Mouse (Mus musculus) T-helper 2 cell (primary cell): ENCODE data around the gene Gcdh.
"Not testable (repeated sequence)": the region's sequence is repeated elsewhere in the genome, so short reads cannot be mapped to it uniquely, and the experiment has no call there.

Experiments used
- in situ Hi-C: fragments of 300-600 bp; cut with MboI, MseI; formaldehyde crosslinking; loops from one replicate; pipeline ENCODE4 v1.15.1; 2025; ENCODE audit warnings: high pct_unique_total_duplicates

Gene Gcdh

DNA sequence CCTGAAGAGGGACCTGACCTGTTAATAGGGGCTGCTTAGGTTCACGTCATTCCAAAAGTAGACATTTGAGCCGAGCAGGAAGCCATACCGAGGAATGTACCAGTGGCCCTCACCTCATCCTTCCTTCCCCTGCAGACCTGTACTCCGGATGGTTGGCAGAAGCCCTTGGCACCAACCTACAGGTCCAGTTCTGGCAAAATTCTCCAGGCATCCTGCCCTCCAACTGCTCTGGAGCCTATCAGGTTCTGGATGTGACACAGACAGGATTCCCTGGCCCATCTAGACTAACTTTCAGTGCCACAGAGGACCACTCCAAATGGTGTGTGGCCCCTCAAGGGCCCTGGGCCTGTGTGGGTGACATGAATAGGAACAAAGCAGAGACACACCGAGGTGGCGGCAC, 16.8 kb upstream of the Gcdh start:
- in situ Hi-C loops: no loop called here

DNA sequence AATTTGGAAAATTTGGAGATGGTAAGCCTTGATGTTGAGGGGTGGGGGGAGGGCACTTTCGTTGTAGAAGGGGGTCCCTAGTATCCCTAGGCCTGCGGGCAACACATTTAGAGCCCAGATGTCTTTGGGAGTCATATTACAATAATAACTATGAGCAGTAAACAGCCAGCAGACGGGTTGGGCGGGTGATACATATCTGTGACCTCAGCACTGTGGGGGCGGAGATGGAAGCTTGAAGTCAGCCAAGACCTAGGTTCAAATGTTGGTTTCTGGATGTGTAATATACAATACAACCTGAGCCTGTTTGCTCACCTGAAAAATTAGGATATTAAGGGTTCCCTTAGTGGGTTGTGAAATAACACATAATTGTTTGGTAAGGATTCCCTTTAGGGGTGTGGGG, 16.2 kb upstream of the Gcdh start:
- in situ Hi-C loops: no loop called here

DNA sequence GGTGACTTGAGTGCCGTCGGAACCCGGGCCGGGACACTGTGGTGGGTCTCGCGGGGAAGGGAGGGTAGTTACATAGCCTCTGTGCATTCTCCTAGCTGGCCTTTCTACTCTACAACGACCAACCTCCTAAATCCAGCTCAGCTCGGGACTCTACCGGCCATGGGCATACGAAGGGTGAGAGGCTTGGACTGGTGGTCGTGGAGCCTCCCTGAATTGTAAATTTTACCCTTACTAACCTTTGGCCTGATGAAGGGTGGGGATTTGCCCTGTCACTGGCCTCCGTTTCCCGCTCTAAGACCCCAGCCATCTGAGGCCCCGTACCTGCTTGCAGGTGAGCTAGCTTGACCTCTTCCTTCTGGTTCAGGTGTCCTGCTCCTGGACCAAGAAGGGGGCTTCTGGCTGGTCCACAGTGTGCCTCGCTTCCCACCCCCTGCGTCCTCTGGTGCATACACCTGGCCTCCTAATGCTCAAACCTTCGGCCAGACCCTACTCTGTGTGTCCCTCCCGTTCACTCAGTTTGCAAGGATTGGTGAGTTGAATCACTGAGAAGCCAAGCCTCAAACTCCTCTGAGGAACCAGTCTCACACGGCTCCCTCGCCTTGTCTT, 15.5 kb upstream of the Gcdh start:
- in situ Hi-C loops: no loop called here

DNA sequence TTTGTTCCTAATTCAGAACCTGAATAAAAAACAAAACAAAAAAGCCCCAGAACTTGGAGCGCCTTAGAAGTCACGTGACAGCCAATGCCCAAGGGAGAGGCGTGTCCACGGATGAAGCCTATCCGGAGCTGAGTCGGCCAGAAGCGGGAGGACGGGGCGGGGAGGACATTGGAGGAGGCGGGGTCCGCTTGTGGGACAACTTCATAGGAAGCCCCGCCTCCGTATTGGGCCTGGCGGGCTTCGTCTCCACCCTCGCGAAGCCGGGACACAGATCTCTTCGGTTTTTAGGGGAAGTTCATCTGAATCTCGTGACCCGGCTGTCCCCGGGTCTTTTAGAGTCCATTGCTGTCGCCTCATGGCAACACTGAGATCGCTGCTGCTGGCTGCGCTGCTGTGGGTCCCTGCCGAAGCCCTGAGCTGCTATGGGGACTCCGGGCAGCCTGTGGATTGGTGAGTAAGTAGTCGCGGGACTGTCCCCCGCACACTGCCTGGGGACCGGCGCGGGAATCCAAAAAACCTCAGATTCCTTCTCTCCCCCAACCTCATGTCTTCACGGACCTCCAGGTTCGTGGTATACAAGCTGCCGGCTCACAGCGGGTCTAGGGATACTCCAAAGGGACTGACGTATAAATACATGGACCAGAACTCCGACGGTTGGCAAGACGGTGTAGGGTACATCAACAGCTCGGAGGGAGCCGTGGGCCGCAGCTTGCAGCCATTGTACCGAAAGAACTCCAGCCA, 14.9 kb upstream of the Gcdh start, which contains the start of gene Dnase2a:
Gene Dnase2a (plus strand): TSS at position 140 of the 741 bp plus-strand sequence.
- in situ Hi-C loops: no loop called here

DNA sequence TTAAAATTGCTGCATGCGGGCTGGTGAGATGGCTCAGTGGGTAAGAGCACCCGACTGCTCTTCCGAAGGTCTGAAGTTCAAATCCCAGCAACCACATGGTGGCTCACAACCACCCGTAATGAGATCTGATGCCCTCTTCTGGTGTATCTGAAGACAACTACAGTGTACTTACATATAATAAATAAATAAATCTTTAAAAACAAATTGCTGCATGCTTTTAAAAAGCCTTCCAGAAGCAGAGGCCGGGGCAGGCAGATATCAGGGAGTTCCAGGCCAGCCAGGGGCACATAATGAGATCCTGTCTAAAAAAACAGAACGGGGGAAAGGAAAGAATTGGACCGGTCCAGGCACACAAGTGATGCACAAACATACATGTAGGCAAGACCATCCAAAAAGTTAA, 14.3 kb upstream of the Gcdh start:
- in situ Hi-C loops: not testable (repeated sequence)

DNA sequence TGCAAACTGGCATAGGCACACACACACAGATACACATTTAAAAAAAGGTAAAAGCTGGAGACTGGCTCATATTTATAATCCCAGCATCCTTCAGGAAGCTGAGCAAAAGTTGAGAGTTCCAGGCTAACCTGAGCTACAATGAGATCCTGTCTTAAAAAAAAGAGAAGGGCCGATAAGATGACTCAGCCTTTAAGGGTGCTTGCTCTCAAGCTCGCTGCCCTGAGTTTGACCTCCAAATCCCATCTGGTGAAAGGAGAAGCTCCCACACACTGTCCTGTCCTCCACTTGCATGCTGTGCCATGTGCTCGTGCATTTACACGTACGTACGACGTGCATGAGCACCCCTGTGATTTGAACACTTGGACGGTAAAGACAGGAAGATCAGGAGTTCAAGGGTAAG, 13.8 kb upstream of the Gcdh start:
- in situ Hi-C loops: no loop called here

DNA sequence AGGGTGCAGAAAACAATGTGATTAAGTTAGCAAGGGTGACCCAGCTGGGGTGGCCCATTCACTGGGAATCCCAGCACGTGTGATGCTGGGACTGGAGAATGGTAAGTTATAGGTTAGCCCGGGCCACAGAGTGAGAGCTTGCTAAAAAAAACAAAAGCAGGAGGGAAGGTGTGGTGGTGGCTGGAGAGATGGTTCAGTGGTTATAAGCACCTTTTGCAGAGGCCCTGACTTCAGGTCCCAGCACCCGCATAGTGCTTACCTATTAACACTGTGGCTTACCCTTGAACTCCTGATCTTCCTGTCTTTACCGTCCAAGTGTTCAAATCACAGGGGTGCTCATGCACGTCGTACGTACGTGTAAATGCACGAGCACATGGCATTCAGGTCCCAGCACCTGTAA, 13.3 kb upstream of the Gcdh start:
- in situ Hi-C loops: no loop called here

DNA sequence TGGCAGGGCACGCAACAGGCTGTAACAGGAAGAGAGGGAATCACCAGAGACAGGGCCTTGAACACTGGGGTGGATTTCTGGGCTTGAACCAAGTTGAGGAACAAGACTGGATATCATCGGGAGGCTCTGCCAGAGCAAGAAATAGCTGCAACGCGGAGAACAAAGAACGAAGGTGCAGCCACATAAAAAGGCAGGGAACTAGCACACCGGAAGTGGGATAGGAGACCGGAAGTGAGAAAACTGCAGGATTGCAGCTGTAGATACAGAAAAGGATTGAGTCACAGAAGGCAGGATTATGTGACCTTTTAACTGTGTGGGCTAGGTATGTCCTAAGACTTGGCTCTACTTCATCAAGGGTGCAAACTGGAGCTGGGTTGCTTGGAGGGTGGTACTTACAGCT, 10.6 kb upstream of the Gcdh start:
- in situ Hi-C loops: no loop called here

DNA sequence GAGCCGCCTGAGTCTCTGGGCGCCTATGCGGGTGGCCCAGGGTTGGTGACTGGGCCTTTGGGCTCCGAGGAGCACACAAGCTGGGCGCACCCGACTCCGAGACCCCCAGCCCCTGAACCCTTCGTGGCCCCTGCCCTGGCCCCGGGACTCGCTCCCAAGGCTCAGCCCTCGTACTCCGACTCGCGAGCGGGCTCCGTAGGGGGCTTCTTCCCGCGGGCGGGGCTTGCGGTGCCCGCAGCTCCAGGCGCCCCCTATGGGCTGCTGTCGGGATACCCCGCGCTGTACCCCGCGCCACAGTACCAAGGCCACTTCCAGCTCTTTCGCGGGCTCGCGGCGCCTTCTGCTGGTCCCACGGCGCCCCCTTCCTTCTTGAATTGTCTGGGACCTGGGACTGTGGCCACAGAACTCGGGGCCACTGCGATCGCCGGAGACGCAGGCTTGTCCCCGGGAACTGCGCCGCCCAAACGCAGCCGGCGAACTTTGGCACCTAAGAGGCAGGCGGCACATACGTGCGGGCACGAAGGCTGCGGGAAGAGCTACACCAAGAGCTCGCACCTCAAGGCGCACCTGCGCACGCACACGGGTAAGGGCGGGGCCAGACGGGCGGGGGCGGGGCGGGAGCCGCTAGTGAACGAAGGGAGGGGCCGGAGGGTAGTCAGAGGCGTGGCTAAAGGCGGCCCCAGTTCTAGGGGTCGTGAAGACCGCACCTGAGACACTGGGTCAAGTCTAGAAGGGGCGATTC, 9.4 kb upstream of the Gcdh start:
- in situ Hi-C loops: no loop called here

DNA sequence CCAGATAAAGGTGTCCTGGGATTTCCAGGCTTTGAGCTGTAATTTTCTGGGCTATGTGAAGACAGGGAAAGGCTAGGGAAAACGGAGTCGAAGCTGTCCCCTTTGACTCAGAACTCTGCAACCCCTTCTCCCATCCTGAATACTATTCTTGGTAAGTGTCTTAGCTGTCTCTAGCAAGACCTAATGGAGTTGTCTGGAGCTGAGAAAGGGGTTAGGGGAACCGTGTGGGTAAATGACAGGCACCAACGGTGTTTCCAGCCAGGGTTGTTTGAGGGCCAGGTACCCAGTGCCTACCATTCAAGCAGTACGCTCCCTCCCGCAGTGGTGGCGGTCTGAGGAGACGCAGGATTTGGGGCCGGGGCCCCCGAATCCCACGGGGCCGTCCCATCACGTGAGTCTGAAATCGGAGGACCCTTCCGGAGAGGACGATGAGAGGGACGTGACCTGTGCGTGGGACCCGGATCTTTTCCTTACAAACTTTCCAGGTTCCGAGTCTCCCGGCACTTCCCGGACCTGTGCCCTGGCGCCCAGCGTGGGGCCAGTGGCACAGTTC, 8.7 kb upstream of the Gcdh start:
- in situ Hi-C loops: no loop called here

DNA sequence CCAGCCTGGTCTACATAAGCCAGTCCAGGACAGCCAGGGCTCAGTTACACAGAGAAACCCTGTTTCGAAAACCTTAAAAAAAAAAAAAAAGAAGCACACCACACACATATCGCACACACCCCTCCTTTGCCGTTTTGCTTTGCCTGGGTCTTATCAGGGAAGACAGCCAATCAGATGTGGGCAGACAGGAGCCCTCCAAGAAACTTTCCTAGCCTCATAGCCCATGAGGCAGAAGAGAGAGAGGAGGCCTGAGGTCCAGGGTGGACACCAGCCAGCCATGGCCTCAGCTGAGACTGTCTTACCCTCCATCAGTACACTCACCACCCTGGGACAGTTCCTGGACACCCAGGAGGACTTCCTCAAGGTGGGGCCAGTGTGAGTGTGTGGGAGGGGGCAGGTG, 8.0 kb upstream of the Gcdh start, which contains the start of gene Klf1:
Gene Klf1 (plus strand): TSS at position 177 of the 400 bp plus-strand sequence.
- in situ Hi-C loops: no loop called here

DNA sequence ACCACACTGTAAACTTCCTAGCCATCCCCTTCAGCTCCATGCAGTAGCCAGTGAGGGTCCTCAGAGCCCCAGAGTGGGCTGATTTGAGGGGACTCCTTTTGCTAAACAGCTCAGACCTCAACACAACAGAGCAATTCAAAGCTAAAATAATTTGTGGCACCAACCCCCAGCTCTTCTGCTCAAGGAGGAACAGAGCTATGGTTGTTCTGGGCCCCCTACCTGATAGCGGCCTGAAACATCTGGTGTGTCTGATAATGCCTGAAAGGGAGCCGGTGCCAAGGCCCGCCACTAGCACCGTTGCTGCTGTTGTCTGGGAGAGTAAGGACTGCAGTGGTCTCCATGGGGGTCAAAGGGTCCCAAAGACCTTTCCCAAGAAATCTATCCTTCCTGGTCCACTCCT, 7.3 kb upstream of the Gcdh start:
- in situ Hi-C loops: no loop called here

DNA sequence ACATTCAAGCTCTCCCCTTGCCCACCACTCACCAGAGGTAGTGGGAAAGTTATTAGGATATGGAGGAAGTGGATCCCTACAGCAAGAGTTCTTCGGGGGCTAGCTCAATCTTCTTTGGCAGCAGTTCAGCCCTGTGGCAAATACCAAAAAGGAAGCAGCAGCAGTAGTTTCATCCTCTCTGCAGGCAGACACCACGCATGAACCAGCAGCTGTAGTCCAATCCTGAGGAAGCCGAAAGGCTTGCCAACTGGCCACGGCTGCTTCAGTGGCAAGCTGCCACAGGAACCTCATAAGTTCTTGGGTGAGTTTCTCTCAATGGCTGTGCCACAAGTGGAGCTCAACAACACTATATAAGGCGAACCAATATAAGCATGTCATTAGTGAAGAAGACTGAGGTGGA, 2.2 kb upstream of the Gcdh start:
- in situ Hi-C loops: no loop called here

DNA sequence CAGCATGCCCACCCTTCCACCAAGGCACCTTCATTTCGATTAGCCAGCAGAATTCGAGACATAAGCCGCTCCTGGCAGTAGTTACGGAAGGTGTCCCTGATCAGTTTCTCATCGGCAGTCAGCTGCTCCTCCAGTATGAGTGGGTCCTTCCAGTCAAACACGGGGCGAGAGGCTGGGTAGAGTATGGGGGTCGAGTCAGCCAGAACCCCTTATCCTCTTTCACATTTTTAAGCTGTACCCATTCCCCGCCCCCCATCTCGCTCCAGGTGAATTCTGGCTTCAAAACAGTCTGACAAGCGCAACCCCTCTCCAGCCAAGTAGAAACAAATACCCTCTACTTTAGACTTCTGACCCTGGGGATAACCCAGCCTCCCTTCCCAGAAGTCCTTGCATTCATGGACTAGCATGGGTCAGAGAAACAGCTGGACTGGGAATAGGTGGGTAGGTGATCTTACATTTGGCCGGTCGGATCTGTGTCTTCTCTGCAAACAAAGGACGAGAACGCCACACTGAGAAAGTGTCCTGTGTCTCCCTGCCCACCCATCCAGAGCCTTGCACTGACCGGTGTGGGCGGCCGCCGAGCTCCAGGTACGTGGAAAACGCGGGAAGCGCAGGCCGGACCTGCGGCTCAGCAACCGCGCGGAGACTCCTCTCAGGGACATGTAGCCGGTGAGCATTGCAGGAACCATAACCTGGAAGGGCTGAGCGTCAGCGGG, 570 bp downstream of the Gcdh start:
- in situ Hi-C loops: no loop called here

DNA sequence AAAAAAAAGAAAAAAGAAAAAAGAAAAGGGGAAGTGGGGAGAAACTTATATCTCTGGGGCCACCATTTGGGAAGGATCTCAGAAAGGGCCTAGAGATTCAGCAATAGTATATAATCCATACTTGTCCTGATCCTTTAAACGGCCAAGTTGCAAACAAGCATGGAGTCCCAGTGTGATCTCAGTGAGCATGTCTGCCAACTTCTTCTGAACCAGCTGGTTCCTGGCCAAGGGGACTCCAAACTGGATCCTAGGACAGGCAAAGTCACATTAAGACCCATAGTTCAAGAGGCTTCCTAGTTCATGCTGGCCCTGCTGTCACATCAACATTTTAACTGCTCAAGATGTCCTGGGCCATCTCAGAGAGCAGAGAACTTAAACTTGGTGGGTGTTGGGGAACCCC, 4.6 kb downstream of the Gcdh start:
- in situ Hi-C loops: no loop called here

DNA sequence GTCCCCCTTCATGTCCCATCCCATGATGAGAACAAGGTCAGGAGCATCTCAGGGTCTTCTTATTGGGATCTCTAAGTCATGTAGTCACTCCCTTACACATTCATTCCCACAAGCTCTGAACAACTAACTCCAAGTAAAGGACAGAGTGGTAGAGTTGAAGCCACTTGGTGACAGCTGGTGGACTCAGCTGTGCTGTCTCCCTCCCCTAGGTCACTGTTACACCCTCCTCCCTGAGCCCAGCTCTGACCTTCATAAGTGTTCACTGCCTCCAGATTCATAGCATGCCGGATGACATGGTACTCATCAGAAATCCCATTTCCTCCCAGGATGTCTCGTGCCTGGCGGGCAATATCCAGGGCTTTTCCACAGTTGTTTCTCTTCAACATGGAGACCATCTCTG, 5.4 kb downstream of the Gcdh start:
- in situ Hi-C loops: no loop called here

DNA sequence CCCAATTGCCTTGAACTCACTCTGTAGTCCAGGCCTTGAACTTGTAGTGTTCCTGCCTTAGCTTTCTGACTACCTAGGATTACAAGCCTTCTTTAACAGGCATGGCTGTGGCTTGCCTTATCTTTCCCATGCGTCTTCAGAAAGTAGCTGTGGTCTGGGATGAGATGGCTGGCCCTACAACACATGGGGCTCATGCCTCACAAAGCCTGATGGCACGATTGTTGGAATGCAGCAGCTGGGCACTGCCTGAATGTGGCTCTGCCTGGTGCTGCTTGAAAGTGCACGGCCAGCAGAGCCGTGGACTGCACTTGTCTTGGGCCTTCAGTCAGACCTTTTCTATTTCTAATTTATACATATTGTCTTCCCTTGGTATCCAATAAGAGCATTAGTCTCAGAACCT, 9.0 kb downstream of the Gcdh start:
- in situ Hi-C loops: no loop called here

DNA sequence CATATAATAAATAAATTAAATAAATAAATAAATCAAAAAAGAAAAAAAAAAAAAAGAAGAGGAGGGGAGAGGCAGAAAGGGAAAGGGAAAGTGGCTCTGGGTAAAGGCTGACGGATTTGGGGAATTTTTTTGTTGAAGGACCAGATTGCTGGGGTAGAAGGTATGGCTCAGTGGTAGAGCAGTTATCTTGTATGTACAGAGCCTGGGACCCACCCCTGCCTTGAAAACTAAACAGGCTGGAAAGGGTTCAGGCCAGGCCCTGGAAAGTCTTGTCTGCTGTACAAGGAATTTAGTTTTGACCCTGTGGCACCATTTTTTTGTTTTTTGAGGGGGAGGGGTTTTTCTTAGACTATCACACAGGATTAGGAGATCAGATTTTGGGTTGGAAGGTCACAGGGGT, 14.8 kb downstream of the Gcdh start:
- in situ Hi-C loops: no loop called here

DNA sequence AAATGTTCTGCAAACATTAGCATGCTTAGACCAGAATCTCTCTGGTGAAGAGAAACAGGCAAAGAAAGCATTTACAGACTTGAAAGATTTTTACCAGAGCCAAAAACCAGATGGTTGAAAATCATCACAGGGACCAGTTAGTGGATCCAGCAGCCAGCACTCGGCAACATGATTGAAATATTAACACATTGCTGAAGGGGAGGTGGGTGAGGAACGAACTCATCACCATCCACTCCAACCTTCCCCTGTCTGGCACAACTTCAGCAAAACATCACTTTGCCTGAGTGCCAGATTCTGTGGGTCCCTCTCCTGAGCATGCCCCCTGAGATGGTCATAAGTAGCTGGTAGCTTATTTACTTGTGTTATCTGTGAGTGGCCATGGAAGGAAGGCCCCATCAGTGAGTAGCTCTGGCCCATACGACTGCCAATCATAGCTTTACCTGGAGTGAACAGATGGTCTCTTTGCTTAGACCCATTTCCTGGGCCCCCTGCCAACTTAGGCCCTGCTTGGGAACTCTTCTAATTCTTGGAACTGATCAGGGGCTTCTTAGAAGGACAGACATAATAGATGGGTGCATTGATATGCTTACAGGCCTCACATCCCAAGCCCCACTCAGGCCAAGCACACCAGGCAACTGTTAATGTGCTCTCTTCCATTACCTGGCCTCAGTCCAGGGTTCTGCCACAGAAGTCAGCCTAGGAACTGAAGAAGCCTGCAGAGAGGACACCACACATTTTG, 16.3 kb downstream of the Gcdh start:
- in situ Hi-C loops: no loop called here

DNA sequence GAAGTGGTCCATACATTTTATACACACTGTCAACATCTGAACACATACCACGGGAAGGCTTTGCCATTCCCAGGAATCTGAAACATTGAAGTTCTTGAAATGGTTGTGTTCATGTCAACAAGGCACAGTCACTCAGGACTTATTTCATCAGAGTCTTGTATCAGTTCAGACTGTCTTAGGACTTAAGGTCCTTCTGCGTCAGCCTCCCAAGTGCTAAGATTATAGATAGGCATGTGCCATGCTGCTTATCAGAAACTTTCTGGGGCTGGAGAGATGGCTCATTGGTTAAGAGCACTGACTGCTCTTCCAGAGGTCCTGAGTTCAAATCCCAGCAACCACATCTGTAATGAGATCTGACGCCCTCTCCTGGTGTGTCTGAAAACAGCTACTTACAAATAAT, 19.4 kb downstream of the Gcdh start:
- in situ Hi-C loops: no loop called here

DNA sequence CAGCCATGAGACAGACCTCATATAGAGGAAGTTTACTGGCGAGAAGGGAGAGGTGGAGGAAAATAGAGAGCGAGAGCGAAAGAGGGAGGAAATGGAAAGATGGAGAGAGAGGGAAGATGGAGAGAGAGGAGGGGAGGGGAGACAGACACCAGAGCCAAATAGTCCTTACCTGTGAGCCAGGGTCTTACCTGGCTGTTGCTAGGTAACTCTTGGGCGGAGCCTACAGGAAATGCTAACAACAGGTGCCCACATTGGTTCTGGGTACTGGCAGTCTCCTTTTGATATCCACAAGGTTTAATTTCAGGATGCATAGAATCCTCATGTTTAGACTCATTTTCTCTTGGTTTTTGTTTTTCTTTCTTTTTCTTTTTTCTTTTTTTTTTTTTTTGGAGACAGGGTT, 20.7 kb downstream of the Gcdh start:
- in situ Hi-C loops: no loop called here
